Mouse (Mus musculus): ENCODE data around the gene Slc22a17. TPM values are rescaled to one million over a fixed set of nuclear protein-coding genes. Genes with fewer than 3 reads are reported as not detected.

The Slc22a17 gene
- polyA plus RNA-seq, 1 experiment from 2014 or later = not detected

DNA sequence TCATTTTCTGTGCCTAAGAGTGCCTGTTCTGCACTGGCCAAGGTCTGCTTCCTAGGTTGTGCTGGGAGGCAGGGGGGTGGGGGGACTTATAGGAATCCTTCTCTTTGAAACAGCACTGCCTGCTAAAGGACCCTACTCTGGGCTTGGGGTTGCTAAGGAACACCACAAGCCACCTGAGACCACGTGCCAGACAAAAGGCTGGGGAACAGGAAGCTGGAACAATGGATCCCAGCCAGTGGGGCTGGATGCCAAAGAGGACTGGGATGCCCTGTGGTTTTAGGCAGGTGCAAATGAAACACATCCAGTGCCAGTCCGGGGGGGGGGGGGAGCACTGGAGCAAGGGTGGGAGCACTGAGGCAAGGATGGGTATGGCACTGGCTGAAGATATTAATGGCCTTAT lies 17.5 kb upstream of the Slc22a17 start:
- Histone ChIP-seq H3K4me3 (ENCODE audit: inconsistent target) (no peak overlapping the region), H3K27ac (no peak overlapping the region), H3K36me3 (ENCODE audit: inconsistent target) (no peaks in the 10 kb centered on the region), H3K79me2 (ENCODE audit: inconsistent target) (no peaks in the 10 kb centered on the region)
- 21% methylated on average over 1 of the region's 2 CpGs for WGBS (ENCODE audit: missing documents)

DNA sequence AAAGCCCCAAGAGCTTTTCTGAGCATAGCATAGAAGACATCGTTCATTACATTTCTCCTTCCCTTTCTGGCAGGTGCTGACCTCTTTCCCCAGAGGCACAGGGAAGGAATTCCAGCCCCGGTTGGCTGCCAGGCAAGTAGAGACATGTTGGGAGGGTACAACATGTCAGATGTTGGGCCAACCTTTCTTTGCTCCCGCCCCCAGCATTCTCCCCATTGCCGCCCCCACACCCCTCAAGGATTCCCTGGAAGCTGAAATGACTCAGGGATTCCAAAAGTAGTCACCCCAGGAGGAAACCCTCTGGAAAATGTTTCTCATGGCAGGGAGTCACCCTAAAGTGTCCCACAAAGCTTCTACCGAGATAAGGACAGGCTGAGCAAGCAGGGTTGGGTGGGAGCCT lies 16.9 kb upstream of the Slc22a17 start:
- no peak overlapping the region for H3K27ac ChIP-seq
- H3K79me2 ChIP-seq (ENCODE audit: inconsistent target) = no peaks in the 10 kb centered on the region
- no peak overlapping the region for H3K4me3 ChIP-seq (ENCODE audit: inconsistent target)
- H3K36me3 ChIP-seq (ENCODE audit: inconsistent target) = no peaks in the 10 kb centered on the region
- 88% methylated on average over 5 of the region's 5 CpGs for WGBS (ENCODE audit: missing documents)

DNA sequence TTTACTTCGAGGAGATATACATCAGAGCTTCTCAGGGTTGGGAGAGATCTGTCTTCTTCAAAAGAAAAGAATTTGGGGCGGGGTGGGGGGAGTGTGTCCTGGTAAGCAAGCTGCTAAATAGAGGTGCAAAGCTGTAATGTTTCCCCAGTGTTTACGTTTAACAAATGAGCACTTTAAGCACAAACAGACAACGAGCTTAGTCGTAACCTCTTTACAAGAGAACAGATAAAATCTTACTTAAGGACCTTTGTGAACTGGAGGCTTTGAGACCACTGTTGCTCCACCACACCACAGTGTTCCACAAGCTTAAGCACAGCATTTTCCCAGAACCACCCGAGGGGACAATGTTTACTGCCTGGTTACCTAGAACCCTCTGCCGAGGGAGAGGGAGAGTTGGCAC lies 14.4 kb upstream of the Slc22a17 start:
- Histone ChIP-seq H3K79me2 (ENCODE audit: inconsistent target) (no peaks in the 10 kb centered on the region), H3K4me3 (ENCODE audit: inconsistent target) (no peak overlapping the region), H3K27ac (no peak overlapping the region), H3K36me3 (ENCODE audit: inconsistent target) (no peaks in the 10 kb centered on the region)
- 53% methylated on average over 7 of the region's 7 CpGs for WGBS (ENCODE audit: missing documents)

DNA sequence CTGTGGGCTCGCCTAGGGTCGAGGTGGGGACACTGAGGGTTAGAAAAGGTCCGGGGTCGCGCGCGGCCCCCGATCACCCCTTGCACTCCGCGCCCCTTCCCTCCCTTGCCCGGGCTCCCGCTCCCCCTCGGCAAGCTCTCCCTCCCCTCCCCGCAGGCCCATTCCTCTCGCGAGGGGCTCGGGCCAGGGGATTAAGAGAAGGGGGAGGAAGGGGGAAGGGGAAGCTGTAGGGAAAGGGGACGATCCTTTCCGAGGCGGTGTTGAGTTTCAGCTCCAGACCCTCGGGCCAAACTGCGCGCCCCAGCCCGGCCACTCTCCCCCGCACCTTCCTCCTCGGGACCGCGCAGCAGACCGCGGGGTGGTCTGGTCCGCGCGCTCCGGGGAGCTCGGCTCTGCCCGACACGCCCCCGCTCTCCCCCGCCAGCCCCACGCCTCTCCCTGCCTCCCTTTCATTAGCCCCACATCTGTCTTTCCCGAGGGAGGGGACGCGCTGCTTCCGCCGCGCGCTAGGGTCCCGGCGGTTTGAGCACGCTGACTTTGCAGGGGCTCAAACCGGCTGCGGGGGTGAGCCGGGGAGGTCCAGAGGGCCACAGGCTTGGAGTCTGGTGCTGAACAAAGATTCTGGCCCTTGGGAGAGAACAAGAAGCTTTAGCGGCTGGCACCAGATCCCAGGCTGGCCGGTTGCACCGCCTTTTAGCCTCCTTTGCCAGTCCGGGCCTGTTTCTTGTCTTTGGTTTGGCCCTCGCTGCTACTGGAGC lies 13.6 kb upstream of the Slc22a17 start:
- H3K79me2 ChIP-seq (ENCODE audit: inconsistent target) = no peaks in the 10 kb centered on the region
- H3K27ac ChIP-seq = no peak overlapping the region
- no peak overlapping the region for H3K4me3 ChIP-seq (ENCODE audit: inconsistent target)
- 4% methylated on average over 57 of the region's 58 CpGs for WGBS (ENCODE audit: missing documents)
- no peaks in the 10 kb centered on the region for H3K36me3 ChIP-seq (ENCODE audit: inconsistent target)

DNA sequence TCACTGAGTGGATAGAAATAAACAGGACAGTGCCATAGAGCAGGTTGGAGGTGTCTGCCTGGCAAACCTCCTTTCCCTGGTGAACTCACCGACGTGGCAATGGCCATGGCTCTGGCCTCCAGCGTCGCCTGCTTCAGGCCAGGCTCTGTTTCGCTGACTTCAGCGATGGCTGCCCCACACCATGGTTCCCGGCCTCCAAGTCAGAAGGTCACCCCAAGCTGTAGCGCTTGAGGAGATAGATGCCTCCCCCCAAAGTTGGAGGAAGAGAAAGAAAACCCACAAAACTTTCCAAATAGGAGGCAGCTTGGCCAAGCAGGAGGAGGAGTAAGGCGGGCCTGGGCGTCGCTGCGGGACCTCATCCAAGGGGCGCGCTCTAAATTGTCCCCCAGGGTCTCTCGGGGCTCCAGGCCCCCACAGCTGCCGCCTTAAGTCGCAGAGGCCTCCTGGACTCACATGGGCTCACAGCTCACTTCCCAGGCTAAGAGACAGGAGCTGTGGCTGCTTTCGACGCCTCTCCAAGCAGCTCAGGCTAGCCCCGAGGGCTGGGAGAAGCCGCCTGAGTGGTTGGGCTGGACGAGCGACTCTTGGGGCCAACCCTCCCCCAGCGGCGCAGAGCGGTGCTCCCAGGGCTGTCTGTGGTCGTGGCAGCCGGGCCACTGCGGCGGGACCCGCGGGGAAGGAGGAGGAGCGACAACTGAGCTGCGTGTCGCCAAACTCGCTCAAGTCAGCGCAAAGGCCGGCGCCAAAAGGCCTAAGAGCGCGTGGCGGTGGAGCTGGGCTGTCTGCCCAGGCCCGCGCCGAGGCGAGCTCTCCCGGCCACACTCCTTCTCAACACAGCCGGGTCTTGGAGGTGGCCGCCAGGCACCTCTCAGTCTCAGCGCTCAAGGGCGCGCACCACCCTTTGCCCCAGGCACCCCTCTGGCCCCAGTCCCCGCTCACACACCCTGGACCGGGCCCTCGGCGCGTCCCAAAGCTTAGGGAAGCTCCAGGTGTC lies 12.7 kb upstream of the Slc22a17 start, which contains the start of gene Efs:
Gene Efs (minus strand): TSS at position 778 of the 994 bp plus-strand sequence.
- no peaks in the 10 kb centered on the region for H3K79me2 ChIP-seq (ENCODE audit: inconsistent target)
- no peak within 1 kb of the TSS for H3K27ac ChIP-seq
- H3K4me3 ChIP-seq (ENCODE audit: inconsistent target) = no peak within 1 kb of the TSS
- no peaks in the 10 kb centered on the region for H3K36me3 ChIP-seq (ENCODE audit: inconsistent target)
- 17% methylated on average over 51 of the region's 57 CpGs for WGBS (ENCODE audit: missing documents)

DNA sequence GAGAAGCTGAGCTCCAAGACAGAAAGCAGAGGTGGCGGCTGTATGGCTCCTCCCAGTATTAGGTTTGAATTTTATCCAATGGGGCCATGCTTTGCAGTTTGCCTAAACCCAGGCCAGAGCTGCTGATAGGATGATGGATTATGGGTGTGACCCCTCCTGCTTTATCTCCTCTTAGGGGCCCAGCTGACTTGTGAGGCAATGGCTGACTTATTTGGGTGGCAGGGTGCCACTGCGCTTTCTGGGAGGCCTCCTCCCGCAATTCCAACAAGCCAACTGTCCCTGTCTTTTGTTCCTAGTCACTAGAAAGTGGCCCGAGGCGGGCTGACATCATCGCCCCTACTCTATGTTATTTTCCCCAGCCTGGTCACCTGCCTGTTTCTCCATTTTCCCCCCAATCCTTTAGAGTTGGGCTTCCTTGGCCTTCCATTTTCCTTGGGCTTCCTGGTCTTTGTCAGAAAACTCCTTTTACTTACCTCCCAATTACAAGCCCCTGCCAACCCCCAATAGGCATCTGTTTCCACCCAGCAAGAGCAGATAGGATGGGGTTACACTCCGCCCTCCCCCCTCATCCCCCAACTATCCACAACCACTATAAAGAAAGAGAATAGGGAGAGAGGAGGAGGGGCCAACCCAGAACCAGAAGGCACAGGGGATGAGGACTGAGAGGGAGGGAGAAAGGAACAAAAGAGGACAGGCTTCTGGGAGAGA lies 11.9 kb upstream of the Slc22a17 start:
- H3K4me3 ChIP-seq (ENCODE audit: inconsistent target) = no peak overlapping the region
- WGBS (ENCODE audit: missing documents) = 92% methylated on average over 5 of the region's 7 CpGs
- H3K36me3 ChIP-seq (ENCODE audit: inconsistent target) = no peaks in the 10 kb centered on the region
- H3K79me2 ChIP-seq (ENCODE audit: inconsistent target) = no peaks in the 10 kb centered on the region
- H3K27ac ChIP-seq = no peak overlapping the region

DNA sequence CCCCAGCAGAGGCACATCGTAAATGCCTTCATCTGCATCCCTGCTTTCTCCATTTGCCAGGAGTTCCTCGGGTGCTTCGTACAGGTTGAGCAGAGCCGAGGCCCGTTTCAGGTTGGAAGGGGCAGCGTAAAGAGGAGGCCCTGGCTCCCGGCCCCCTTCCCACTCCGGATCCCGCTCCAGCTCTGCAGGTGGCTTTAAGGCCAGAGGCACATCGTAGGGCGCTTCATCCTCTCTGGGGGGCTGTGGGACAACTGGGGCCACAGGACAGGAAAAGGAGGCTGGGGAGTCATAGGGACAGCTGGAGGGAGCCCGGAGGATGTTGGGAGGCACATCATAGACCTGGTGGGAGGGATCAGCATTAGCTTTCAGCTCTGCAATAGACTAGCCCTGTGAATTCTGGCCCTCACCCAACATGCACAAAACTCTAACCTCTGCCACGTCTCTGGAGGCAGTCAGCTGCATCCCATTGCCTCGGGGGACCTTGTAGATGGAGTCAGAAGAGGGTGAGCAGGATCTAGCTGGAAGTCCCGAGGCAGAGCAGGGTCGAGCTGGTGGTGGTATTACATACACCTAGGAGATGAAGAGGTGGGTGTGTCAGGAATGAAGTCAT lies 7.2 kb upstream of the Slc22a17 start:
- no peaks in the 10 kb centered on the region for H3K36me3 ChIP-seq (ENCODE audit: inconsistent target)
- 95% methylated on average over 15 of the region's 16 CpGs for WGBS (ENCODE audit: missing documents)
- no peaks in the 10 kb centered on the region for H3K79me2 ChIP-seq (ENCODE audit: inconsistent target)
- H3K27ac ChIP-seq = no peak overlapping the region
- H3K4me3 ChIP-seq (ENCODE audit: inconsistent target) = no peak overlapping the region

DNA sequence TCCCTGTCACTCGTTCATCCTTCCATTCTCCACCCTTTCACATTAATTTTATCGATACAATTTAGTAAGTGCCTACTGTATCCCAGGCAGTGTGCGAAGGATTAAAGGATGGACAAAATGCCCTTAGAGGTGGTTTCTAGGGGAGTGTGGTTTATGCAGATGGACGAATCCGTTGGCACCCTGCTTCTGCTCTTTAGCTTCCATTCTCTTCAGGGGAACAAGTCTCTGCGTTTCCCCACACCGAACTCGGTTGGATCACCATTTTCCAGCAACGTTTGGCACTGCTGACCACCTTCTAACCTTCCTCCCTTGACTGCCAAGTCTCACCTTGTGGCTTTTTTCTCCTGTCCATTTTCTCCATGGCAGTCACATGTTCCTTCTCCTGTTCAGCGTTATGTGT lies 411 bp upstream of the Slc22a17 start:
- H3K27ac ChIP-seq = no peak overlapping the region
- no peaks in the 10 kb centered on the region for H3K36me3 ChIP-seq (ENCODE audit: inconsistent target)
- 27% methylated on average over 10 of the region's 10 CpGs for WGBS (ENCODE audit: missing documents)
- no peaks in the 10 kb centered on the region for H3K79me2 ChIP-seq (ENCODE audit: inconsistent target)
- peak overlapping the region; percentile 1; the same call in 1 of the 2 replicates for H3K4me3 ChIP-seq (ENCODE audit: inconsistent target)

DNA sequence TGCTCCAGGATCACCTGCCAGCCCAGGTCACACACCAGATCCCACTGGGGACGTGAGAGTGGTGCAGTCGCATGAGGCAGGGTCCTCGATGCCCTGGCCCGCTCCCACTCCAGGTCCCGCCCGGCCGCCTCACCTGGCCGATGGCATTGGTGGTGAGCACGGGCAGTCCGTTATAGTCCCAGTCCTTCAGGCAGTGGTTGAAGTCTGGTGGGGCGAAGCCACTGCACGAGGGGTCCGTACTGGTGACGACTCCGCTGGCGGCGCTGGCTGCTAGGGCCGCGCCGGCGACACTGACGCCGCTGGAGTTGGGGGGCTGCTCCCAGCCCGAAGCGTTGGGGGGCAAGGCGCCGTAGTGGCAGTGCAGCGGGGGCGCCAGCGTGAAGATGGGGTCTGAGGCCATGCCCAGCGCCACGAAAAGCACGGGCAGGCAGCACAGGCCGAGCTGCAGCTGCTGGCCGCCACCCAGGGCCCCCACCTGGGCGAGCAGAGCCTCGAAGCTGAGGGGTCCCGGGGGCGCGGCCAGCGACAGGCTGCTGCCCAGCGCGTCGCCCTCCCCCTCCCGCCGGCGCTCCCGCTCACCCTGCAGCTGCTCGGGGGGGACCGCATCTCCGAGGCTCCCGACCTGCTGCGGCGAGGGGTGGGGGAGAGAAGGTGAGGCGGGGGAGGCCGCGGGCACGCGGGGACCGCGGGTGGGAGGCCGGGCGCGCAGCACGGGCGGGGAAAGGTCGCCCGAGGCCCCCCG lies 652 bp downstream of the Slc22a17 start:
- WGBS (ENCODE audit: missing documents) = 13% methylated on average over 55 of the region's 69 CpGs
- Histone ChIP-seq H3K4me3 (ENCODE audit: inconsistent target) (no peak overlapping the region), H3K79me2 (ENCODE audit: inconsistent target) (no peaks in the 10 kb centered on the region)

DNA sequence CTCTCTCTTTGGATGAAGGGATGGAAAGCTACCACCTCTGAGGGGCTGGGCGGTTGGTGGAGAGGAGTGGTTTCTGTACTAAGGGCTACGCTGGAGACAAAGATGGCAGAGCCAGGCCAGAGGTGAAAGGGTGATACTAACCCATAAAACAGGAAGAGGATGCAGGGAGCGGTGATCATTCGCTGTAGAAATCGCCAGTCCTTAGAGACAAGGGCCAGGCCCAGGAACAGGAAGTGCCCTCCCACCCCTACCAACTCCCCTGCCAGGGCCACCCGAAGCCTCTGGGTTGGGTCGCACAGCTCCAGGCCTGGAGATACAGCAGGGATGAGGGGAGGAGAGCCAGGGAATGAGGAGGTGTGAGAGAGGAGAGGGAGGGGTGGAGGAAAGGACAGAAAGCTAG lies 4.2 kb downstream of the Slc22a17 start:
- Histone ChIP-seq H3K4me3 (ENCODE audit: inconsistent target) (no peak overlapping the region), H3K27ac (no peak overlapping the region), H3K79me2 (ENCODE audit: inconsistent target) (no peaks in the 10 kb centered on the region), H3K36me3 (ENCODE audit: inconsistent target) (no peaks in the 10 kb centered on the region)
- WGBS (ENCODE audit: missing documents) = 77% methylated on average over 6 of the region's 7 CpGs

More for the DNA sequence above, 652 bp downstream of the Slc22a17 start:
- Histone ChIP-seq H3K36me3 (ENCODE audit: inconsistent target) (no peaks in the 10 kb centered on the region), H3K27ac (no peak overlapping the region)

DNA sequence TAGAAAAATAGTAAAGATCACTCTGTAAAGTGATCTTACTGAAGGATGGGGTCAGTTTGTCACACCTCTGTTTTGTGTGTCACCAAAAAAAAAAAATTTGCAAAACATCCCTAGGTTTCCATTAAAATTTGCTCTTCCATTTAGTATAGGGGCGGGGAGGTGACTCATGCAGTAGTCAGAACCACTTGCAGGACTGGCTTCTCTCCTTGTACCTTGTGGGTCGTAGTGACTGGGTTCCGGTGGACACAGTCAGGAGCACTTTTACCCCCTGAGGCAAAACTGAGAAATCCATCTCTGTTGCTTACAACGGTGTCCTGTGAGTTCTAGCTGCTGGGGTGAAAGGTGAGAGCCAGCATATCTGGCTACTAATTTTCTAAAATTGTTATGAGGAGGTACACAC lies 9.3 kb downstream of the Slc22a17 start:
- Histone ChIP-seq H3K79me2 (ENCODE audit: inconsistent target) (no peaks in the 10 kb centered on the region), H3K4me3 (ENCODE audit: inconsistent target) (no peak overlapping the region), H3K36me3 (ENCODE audit: inconsistent target) (peaks cover 1% of the 10 kb centered on the region; the same call in 1 of the 2 replicates), H3K27ac (no peak overlapping the region)
- WGBS (ENCODE audit: missing documents) = 98% methylated on average over 4 of the region's 4 CpGs

DNA sequence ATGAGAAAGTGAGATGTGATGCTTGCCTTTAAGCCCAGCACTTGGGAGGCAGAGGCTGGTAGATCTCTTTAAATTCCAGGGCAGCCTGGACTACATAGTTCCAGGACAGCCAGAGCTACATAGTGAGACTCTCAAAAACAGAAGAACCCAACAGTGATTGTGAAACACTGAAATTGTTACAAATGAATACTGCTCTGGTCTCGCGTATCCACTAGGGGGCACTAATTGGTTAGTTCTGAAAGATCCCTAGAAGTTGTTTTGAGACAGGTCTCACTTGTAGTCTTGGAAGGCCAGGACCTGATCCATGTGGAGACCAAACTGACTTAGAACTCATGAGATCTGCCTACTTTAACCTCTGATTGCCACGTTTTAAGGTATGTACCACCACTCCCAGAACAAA lies 12.5 kb downstream of the Slc22a17 start:
- H3K27ac ChIP-seq = no peak overlapping the region
- peaks cover 26% of the 10 kb centered on the region for H3K36me3 ChIP-seq (ENCODE audit: inconsistent target)
- 0% methylated on average over 3 of the region's 3 CpGs for WGBS (ENCODE audit: missing documents)
- H3K79me2 ChIP-seq (ENCODE audit: inconsistent target) = peaks cover 15% of the 10 kb centered on the region
- H3K4me3 ChIP-seq (ENCODE audit: inconsistent target) = no peak overlapping the region

DNA sequence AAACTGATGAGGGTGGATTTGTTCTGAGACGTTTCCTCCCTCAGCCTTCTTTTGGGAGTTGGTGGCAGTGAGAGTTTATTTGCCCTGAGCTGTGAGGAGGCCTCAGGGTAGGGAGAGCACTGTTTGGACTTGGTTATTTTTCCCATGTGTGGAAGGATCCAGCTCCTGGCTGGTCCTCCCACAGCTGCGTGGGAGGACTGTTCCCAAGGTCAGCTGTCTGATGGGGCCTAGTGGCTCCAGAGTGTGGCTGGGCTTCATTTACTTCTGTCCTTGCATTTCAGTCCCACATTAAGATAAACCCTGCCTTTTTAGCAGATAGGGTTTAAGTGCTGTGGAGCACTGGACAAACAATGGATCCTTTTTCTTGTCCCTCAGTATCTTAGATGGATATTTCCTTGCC lies 15.5 kb downstream of the Slc22a17 start:
- H3K79me2 ChIP-seq (ENCODE audit: inconsistent target) = peaks cover 25% of the 10 kb centered on the region
- peaks cover 26% of the 10 kb centered on the region for H3K36me3 ChIP-seq (ENCODE audit: inconsistent target)
- H3K4me3 ChIP-seq (ENCODE audit: inconsistent target) = no peak overlapping the region
- 94% methylated on average over 2 of the region's 2 CpGs for WGBS (ENCODE audit: missing documents)
- no peak overlapping the region for H3K27ac ChIP-seq
